Mouse (Mus musculus) olfactory bulb, adult 2 months (tissue): ENCODE measurements around the gene 1700029I15Rik.

Experiments used
- CTCF ChIP-seq: fragments of 200-500 bp; IDR thresholded peaks from 2 replicates; pipeline ENCODE4 v1.5.1; 2012; ENCODE audit warnings: low read depth, mild to moderate bottlenecking, low read length, moderate library complexity; ENCODE audit not compliant: insufficient read depth
- POLR2A ChIP-seq: fragments of 200-500 bp; IDR thresholded peaks from 2 replicates; pipeline ENCODE4 v1.6.1; 2012; ENCODE audit warnings: mild to moderate bottlenecking, low read depth, low read length, moderate library complexity; ENCODE audit not compliant: insufficient read depth

- no peak for TF ChIP-seq POLR2A
- TF ChIP-seq CTCF, result no peak
These were observed 421 bp downstream of the 1700029I15Rik start for GRCm38 (mm10) chr2:92382759-92383158.
